Mouse (Mus musculus) MEL (cell line): ENCODE measurements at regions not wholly inside any gene's neighbourhood (a gene's known extent, or its start where the extent isn't known, plus 50 kb on each side); places are given as distances from the start of the nearest gene placed in this dataset.

ENCODE experiments used
- DNase-seq: peaks from one replicate; pipeline ENCODE4 v3.0.0; 2011; ENCODE audit warnings: low read depth, low spot score
- H3K27ac ChIP-seq: 2 replicates; pipeline ENCODE4 v1.5.1; 2012; ENCODE audit warnings: low read depth, mild to moderate bottlenecking, control low read depth, low read length, moderate library complexity; ENCODE audit not compliant: control insufficient read depth
- H3K27me3 ChIP-seq, 2 experiments: fragments of 150-350 bp in 1 of 2; sonication (generic) in 1 of 2; 2 replicates each; pipeline ENCODE4 v1.6.1; 2012; ENCODE audit warnings: low read length in 2 of 2, mild to moderate bottlenecking in 2 of 2, improper control_type of control experiment in 1 of 2, moderate library complexity in 1 of 2; ENCODE audit not compliant: insufficient read depth in 2 of 2, control insufficient read depth in 1 of 2
- H3K36me3 ChIP-seq, 2 experiments: 2 replicates each; pipeline ENCODE4 v1.6.1; 2012 to 2014; ENCODE audit warnings: low read length in 2 of 2, improper control_type of control experiment in 1 of 2, inconsistent platforms in 1 of 2, mild to moderate bottlenecking in 1 of 2; ENCODE audit not compliant: insufficient read depth in 2 of 2, control insufficient read depth in 1 of 2
- H3K4me1 ChIP-seq, 2 experiments: fragments of 150-350 bp in 1 of 2; sonication (generic) in 1 of 2; 2 replicates each; pipeline ENCODE4 v1.6.1; 2012; ENCODE audit warnings: low read length in 2 of 2, improper control_type of control experiment in 1 of 2, mild to moderate bottlenecking in 1 of 2; ENCODE audit not compliant: insufficient read depth in 2 of 2, control insufficient read depth in 1 of 2
- H3K4me3 ChIP-seq, 2 experiments: fragments of 150-350 bp in 1 of 2; sonication (generic) in 1 of 2; 2 replicates each; pipeline ENCODE4 v1.5.1; 2012; ENCODE audit warnings: low read depth in 2 of 2, low read length in 2 of 2, mild to moderate bottlenecking in 2 of 2, moderate library complexity in 2 of 2, control low read depth in 1 of 2, improper control_type of control experiment in 1 of 2; ENCODE audit not compliant: control insufficient read depth in 1 of 2, insufficient read depth in 1 of 2
- H3K79me2 ChIP-seq: 2 replicates; pipeline ENCODE4 v1.6.1; 2012; ENCODE audit warnings: mild to moderate bottlenecking, low read length, moderate library complexity; ENCODE audit not compliant: control insufficient read depth, poor library complexity, insufficient read depth
- H3K9ac ChIP-seq: 2 replicates; pipeline ENCODE4 v1.6.1; 2012; ENCODE audit warnings: low read depth, mild to moderate bottlenecking, control low read depth, low read length, moderate library complexity; ENCODE audit not compliant: control insufficient read depth, poor library complexity, severe bottlenecking
- H3K9me3 ChIP-seq: fragments of 150-350 bp; sonication (generic); replicated peaks from 2 replicates; pipeline ENCODE4 v1.6.1; 2012; ENCODE audit warnings: mild to moderate bottlenecking, low read length, improper control_type of control experiment, moderate library complexity; ENCODE audit not compliant: insufficient read depth
- CHD1 ChIP-seq: IDR thresholded peaks from 2 replicates; pipeline ENCODE4 v1.6.1; 2012; ENCODE audit warnings: low read depth, mild to moderate bottlenecking, inconsistent platforms, low read length, improper control_type of control experiment
- CTCF ChIP-seq, 3 experiments: IDR thresholded peaks in 2 of 3; conservative IDR thresholded peaks in 1 of 3; 2 replicates each; pipeline ENCODE4 v1.5.1; 2011 to 2012; ENCODE audit warnings: low read length in 3 of 3, low read depth in 2 of 3, mild to moderate bottlenecking in 2 of 3, improper control_type of control experiment in 1 of 3, inconsistent platforms in 1 of 3, mixed read lengths in 1 of 3, moderate library complexity in 1 of 3; ENCODE audit not compliant: control insufficient read depth in 1 of 3, insufficient read depth in 1 of 3, poor library complexity in 1 of 3, severe bottlenecking in 1 of 3
- E2F4 ChIP-seq: IDR thresholded peaks from 2 replicates; pipeline ENCODE4 v1.6.1; 2011; ENCODE audit warnings: low read depth, low read length, improper control_type of control experiment, borderline replicate concordance
- ELF1 ChIP-seq: IDR thresholded peaks from 2 replicates; pipeline ENCODE4 v1.6.1; 2014; ENCODE audit warnings: low read depth, mild to moderate bottlenecking, inconsistent platforms, low read length, improper control_type of control experiment, moderate library complexity
- EP300 ChIP-seq, 2 experiments: IDR thresholded peaks; 2 replicates each; pipeline ENCODE4 v1.6.1; 2011; ENCODE audit warnings: improper control_type of control experiment in 2 of 2, low read length in 2 of 2, low read depth in 1 of 2, mild to moderate bottlenecking in 1 of 2
- HCFC1 ChIP-seq: IDR thresholded peaks from 2 replicates; pipeline ENCODE4 v1.6.1; 2012; ENCODE audit warnings: low read depth, mild to moderate bottlenecking, inconsistent platforms, low read length, improper control_type of control experiment, moderate library complexity
- KAT2A ChIP-seq: conservative IDR thresholded peaks from 2 replicates; pipeline ENCODE4 v1.6.1; 2012; ENCODE audit warnings: low read depth, low read length, improper control_type of control experiment, inconsistent platforms
- MAZ ChIP-seq: IDR thresholded peaks from 2 replicates; pipeline ENCODE4 v1.6.1; 2012; ENCODE audit warnings: low read depth, mild to moderate bottlenecking, inconsistent platforms, low read length, improper control_type of control experiment
- MXI1 ChIP-seq: IDR thresholded peaks from 2 replicates; pipeline ENCODE4 v1.6.1; 2011; ENCODE audit warnings: mild to moderate bottlenecking, low read depth, low read length, improper control_type of control experiment
- POLR2A ChIP-seq, 2 experiments: IDR thresholded peaks; 2 replicates each; pipeline ENCODE4 v1.6.1; 2011 to 2012; ENCODE audit warnings: low read length in 2 of 2, mild to moderate bottlenecking in 2 of 2, control low read depth in 1 of 2, improper control_type of control experiment in 1 of 2, low read depth in 1 of 2, moderate library complexity in 1 of 2; ENCODE audit not compliant: control insufficient read depth in 1 of 2, insufficient read depth in 1 of 2, poor library complexity in 1 of 2
- POLR2AphosphoS2 ChIP-seq: IDR thresholded peaks from 2 replicates; pipeline ENCODE4 v1.6.1; 2011; ENCODE audit warnings: low read length, improper control_type of control experiment
- RAD21 ChIP-seq: IDR thresholded peaks from 2 replicates; pipeline ENCODE4 v1.6.1; 2011; ENCODE audit warnings: mild to moderate bottlenecking, low read depth, low read length, improper control_type of control experiment
- RCOR1 ChIP-seq: IDR thresholded peaks from 2 replicates; pipeline ENCODE4 v1.6.1; 2012; ENCODE audit warnings: low read depth, mild to moderate bottlenecking, inconsistent platforms, low read length, improper control_type of control experiment
- TBP ChIP-seq: IDR thresholded peaks from 2 replicates; pipeline ENCODE4 v1.8.0; 2011; ENCODE audit warnings: low read depth, low read length, improper control_type of control experiment
- ZMIZ1 ChIP-seq: IDR thresholded peaks from 2 replicates; pipeline ENCODE4 v1.6.1; 2012; ENCODE audit warnings: low read depth, mild to moderate bottlenecking, inconsistent platforms, low read length, improper control_type of control experiment, moderate library complexity
- ZNF384 ChIP-seq: IDR thresholded peaks from 2 replicates; pipeline ENCODE4 v1.6.1; 2012; ENCODE audit warnings: low read depth, mild to moderate bottlenecking, inconsistent platforms, low read length, improper control_type of control experiment

- Histone ChIP-seq H3K9ac (no peak overlapping the region), H3K4me3 (no peak overlapping the region), H3K27ac (no peak overlapping the region), H3K4me1 (no peaks in the 10 kb centered on the region), H3K27me3 (no peaks in the 10 kb centered on the region), H3K9me3 (no peaks in the 10 kb centered on the region), H3K36me3 (no peaks in the 10 kb centered on the region), H3K79me2 (no peaks in the 10 kb centered on the region)
- TF ChIP-seq POLR2A (IDR thresholded peaks at IDR 0.05; ENCODE audit: control insufficient read depth in 1 of 2, insufficient read depth in 1 of 2, low read depth in 1 of 2, low read length in 2 of 2, poor library complexity in 1 of 2) (no peak), EP300 (IDR thresholded peaks at IDR 0.05; ENCODE audit: low read depth in 1 of 2, low read length in 2 of 2) (no peak), CTCF (IDR thresholded peaks at IDR 0.05 in 2 of 3, conservative IDR thresholded peaks at IDR 0.05 in 1 of 3; ENCODE audit: control insufficient read depth in 1 of 3, insufficient read depth in 1 of 3, low read depth in 2 of 3, low read length in 3 of 3, poor library complexity in 1 of 3, severe bottlenecking in 1 of 3) (no peak), ELF1 (no peak)
- DNase-seq = no peak
These were observed 55.2 kb upstream of the Gli2 start for GRCm38 (mm10) chr1:119108578-119108977.

GRCm38 (mm10) chr1:119106246-119106975 lies 53.0 kb upstream of the Gli2 start:
- no peak overlapping the region for H3K27ac ChIP-seq
- DNase-seq = no peak
- no peak overlapping the region for H3K9ac ChIP-seq
- no peaks in the 10 kb centered on the region for H3K27me3 ChIP-seq
- no peaks in the 10 kb centered on the region for H3K4me1 ChIP-seq
- no peak for TF ChIP-seq RAD21
- no peak for TF ChIP-seq ZNF384
- no peak for TF ChIP-seq KAT2A
- no peak for TF ChIP-seq CTCF (IDR thresholded peaks at IDR 0.05 in 2 of 3, conservative IDR thresholded peaks at IDR 0.05 in 1 of 3; ENCODE audit: control insufficient read depth in 1 of 3, insufficient read depth in 1 of 3, low read depth in 2 of 3, low read length in 3 of 3, poor library complexity in 1 of 3, severe bottlenecking in 1 of 3)
- no peak for TF ChIP-seq E2F4
- no peak for TF ChIP-seq ZMIZ1
- no peak for TF ChIP-seq ELF1
- no peak for TF ChIP-seq MXI1
- TF ChIP-seq CHD1 = no peak
- no peak for TF ChIP-seq MAZ
- TF ChIP-seq POLR2AphosphoS2 = no peak
- TF ChIP-seq EP300 (IDR thresholded peaks at IDR 0.05; ENCODE audit: low read depth in 1 of 2, low read length in 2 of 2) = no peak
- no peak for TF ChIP-seq RCOR1
- TF ChIP-seq HCFC1 = no peak
- no peak for TF ChIP-seq TBP
- TF ChIP-seq, all 39 proteins: peak for 0
- no peak overlapping the region for H3K4me3 ChIP-seq
- no peaks in the 10 kb centered on the region for H3K79me2 ChIP-seq
- H3K36me3 ChIP-seq = no peaks in the 10 kb centered on the region
- H3K9me3 ChIP-seq = no peaks in the 10 kb centered on the region
